Mouse (Mus musculus) urinary bladder, postnatal 36 days (tissue): ENCODE data around the gene Crebbp.
A peak's percentile ranks its signal among the peaks of the same experiment; 100 is the strongest.

Experiments used
- DNase-seq, 2 experiments: peaks; one replicate each; pipeline ENCODE4 v3.0.0; 2022; ENCODE audit warnings: low spot score in 2 of 2, mixed read lengths in 1 of 2

Crebbp gene

GRCm38 (mm10) chr16:4045524-4045923 is 168.3 kb downstream of the Crebbp start:
- no peak for DNase-seq

DNA sequence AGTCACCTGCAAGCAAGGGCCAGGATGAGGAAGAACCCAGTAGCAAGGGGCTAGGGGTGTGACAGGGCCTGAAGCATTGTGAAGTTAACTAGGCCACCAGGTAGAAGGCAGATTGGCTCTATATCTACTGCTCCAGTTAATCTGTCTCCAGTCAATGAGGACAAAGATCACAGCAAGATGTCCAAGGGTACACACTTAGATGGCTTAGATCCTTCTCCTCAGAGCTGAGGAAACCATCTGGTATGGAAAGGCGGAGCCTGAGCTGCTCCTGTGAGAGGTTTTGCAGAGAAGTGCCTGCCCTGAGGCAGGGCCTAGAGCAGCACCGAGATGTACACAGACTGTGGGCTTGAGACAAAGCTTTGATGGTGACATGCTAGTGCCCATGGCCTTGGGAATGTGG is 169.7 kb downstream of the Crebbp start:
- DNase-seq, result no peak

GRCm38 (mm10) chr16:4041646-4042045 is 172.2 kb downstream of the Crebbp start:
- no peak for DNase-seq

DNA sequence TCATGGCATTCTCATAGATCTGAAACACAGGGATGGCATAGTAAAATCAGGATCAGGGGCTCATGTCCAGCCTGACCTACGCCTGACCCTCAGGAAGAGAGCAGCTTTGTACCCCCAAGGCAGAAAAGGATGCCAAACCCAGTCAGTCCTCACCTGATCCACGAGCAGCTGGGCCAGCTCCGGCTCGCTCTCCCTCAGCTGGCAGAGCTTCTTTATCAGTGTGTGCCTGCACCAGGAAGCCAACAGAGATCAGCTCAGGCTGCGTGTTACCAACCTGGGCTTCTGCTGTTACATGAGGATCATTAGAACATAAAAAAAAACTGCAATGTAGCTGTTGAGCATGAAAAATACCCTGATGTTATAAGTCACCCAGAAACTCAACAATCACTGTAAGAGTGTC is 173.6 kb downstream of the Crebbp start:
- no peak for DNase-seq

GRCm38 (mm10) chr16:4037690-4038089 is 176.1 kb downstream of the Crebbp start:
- DNase-seq, result no peak

DNA sequence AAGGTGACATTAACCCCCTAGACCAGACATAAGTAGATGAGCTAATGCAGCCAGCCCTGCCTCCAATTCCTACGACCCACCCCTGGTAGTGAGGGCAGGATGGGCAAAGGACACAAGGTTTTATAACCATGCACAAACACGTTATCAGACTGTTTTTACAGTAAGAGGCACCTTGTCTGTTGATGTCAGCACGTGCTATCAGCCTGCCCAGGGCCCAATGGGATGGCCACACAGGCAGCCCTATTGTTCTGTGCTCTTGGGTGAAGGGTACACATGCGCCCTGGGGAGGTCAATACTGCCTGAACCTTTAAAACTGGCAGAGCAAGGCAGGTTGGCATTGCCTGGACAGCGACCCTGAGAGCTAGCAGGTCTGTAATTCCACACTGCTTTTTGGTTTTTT is 177.0 kb downstream of the Crebbp start, which contains the start of gene Dnase1:
Dnase1 (plus strand) TSS at position 136 of the 400 bp plus-strand sequence.
- no peak for DNase-seq

DNA sequence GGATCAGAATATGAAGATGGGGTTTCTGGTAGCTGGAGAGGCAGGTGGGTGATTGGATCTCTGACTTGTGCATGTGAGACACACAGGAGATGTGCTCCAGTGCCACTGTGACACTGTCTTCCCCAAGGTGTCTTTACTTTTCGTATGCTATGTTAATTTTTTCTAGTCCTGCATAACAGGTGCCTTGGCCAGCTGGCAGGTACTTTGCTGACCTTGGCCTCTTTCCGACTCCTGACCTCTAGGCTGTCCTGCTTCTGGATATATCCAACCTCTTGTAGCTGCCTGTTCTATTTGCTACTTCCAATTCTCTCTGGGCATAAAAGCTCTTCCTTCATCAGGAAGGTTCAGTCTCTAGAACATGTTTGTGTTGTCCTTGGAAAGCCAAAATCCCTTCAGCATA is 178.2 kb downstream of the Crebbp start:
- DNase-seq, result no peak

DNA sequence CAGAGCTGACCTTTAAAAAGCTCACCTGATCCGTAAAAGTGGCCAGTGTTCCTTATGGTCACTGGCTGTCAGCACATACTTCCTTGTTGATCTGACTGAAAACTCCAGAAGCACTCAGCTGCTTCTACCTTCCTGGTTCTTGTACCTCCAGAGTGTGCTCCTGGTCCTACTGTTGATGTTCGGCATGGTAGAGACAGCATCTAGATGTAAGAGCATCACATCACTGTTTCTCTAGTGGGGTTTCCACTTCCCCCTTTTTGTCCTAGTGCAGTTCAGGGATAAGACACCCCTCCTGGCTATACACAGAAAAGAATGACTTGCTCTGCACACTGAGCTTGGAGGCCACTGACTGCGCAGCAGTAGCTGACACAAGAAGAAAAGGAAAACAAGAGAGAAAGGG is 179.3 kb downstream of the Crebbp start:
- no peak for DNase-seq

GRCm38 (mm10) chr16:4033971-4034370 is 179.8 kb downstream of the Crebbp start:
- no peak for DNase-seq

GRCm38 (mm10) chr16:4032341-4032748 is 181.5 kb downstream of the Crebbp start:
- peak in 1 of 2 experiments; percentile 10 for DNase-seq

DNA sequence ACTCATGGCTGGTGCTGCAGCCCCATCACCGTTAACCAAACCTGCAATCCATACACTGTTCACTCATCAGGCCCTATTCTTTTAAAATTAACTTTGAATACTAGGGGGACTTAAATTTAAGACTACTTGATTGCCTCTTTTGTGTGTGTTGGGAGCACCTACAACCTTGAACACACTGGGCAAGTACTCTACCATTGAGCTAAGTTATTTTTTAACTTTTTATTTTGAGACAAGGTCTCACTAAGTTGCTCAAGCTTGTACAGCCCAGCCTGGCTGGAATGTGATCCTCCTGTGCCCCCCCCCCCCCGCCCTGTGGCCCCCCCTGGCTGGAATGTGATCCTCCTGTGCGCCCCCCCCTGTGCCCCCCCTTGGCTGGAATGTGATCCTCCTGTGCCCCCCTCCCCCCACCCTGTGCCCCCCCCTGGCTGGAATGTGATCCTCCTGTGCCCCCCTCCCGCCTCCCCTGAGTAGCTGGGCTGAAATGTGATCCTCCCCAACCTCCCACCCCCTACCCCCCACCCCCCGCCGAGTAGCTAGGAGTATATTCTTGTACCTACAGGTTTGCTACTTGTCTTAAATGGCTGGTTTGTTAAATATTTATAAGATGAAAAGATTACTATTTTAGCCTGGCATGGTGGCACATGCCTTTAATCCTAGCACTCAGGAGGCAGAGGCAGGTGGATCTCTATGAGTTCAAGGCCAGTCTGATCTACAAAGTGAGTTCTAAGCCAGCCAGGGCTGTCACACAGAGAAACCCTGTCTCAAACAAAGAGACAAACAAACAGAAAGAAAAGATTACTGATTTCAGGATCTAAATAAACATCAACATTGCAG is 182.1 kb downstream of the Crebbp start:
- DNase-seq, result no peak
